Mouse (Mus musculus) neural tube, embryonic 14.5 days (tissue): ENCODE results near the gene Cgnl1. TPM values are rescaled to one million over a fixed set of nuclear protein-coding genes. Genes with fewer than 3 reads are reported as not detected.

Experiments used
- ATAC-seq: fragments of 200-750 bp; cut with Nextera tagmentation; 2 replicates; pipeline ENCODE4 v1.8.0; 2017; ENCODE audit warnings: low read depth, mild to moderate bottlenecking, moderate TSS enrichment, moderate library complexity
- H3K27ac ChIP-seq: fragments of 300-500 bp; sonication (generic); 2 replicates; pipeline ENCODE4 v1.5.1; 2014; ENCODE audit warnings: low read depth, mild to moderate bottlenecking, control low read depth, low read length, moderate library complexity, mixed read lengths
- H3K27me3 ChIP-seq: fragments of 300-500 bp; sonication (generic); 2 replicates; pipeline ENCODE4 v1.6.1; 2014; ENCODE audit warnings: low read length; ENCODE audit not compliant: control insufficient read depth, insufficient read depth
- H3K36me3 ChIP-seq: fragments of 300-500 bp; sonication (generic); 2 replicates; pipeline ENCODE4 v1.6.1; 2014; ENCODE audit warnings: low read length, mixed read lengths; ENCODE audit not compliant: control insufficient read depth, insufficient read depth
- H3K4me1 ChIP-seq: fragments of 300-500 bp; sonication (generic); 2 replicates; pipeline ENCODE4 v1.6.1; 2014; ENCODE audit warnings: low read length; ENCODE audit not compliant: control insufficient read depth, insufficient read depth
- H3K4me2 ChIP-seq: fragments of 300-500 bp; sonication (generic); 2 replicates; pipeline ENCODE4 v1.6.1; 2014; ENCODE audit warnings: mild to moderate bottlenecking, low read depth, low read length, control low read depth
- H3K4me3 ChIP-seq: fragments of 300-500 bp; sonication (generic); 2 replicates; pipeline ENCODE4 v1.5.1; 2014; ENCODE audit warnings: low read depth, low read length, control low read depth, mixed read lengths
- H3K9ac ChIP-seq: fragments of 300-500 bp; sonication (generic); replicated peaks from 2 replicates; pipeline ENCODE4 v1.6.1; 2014; ENCODE audit warnings: low read depth, mild to moderate bottlenecking, control low read depth, low read length, mixed read lengths
- H3K9me3 ChIP-seq: fragments of 300-500 bp; sonication (generic); 2 replicates; pipeline ENCODE4 v1.6.1; 2016; ENCODE audit warnings: low read length; ENCODE audit not compliant: control insufficient read depth
- WGBS: fragments of 180-500 bp; shearing (Covaris S2); extraction: QIAGEN DNeasy Blood & Tissue Kit; methylation state at CpG from one replicate; pipeline ENCODE4 v1.1.7; 2014; 5-methylcytosine and 5-hydroxymethylcytosine counted together
- polyA plus RNA-seq: library from polyadenylated mRNA; unstranded; fragments of >200 nt; fragmentation: Nextera tagmentation; extraction: Ambion mirVana; gene quantifications from 2 replicates; pipeline ENCODE4 v1.2.1, GENCODE M21; 2014

Gene Cgnl1
- 2.5 and 6.1 TPM in 2 replicates for polyA plus RNA-seq

DNA sequence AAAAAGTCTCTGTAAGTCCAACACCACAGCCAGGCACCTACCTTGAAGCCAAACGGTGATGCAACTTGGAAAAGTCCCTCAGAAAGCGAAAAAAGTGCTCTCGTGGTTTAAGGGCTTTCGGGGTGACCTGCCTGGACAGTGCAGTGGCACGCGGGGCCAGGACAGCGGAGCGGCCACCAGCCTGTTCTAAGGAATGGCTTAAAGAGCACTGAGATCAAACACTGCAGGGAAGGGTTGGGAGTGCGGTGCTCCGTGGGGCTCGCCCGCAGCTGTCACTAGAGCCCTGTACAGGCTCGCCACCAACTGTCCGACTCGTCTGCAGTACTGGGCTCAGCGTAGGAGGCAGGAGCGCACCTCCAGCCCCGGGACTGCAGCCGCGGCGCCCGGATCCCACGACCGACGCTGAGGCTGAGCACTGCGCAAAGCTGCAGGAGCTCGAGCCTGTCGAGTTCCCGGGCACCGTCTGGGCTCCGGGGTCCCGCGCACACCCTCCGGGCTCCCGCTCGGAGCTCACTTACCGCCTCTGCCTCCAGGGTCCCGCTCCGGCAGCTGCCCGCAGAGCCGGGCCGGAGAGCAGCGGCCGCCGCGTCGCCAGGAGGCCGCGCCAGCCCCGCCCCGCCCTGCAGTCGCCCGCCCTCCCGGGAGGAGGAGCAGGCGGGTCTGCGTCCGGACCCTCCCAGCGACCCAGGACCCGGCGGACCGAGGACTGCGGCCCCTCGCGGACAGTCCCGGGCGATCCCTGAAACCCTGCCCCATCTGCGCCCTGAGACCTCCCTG, at the start of gene Cgnl1:
Gene Cgnl1 (minus strand): TSS at position 612 of the 777 bp plus-strand sequence.
- WGBS: 1% methylated on average over 62 of the region's 67 CpGs
- no peaks in the 10 kb centered on the region for H3K9me3 ChIP-seq
- H3K4me1 ChIP-seq: 0 out of 2 replicates have a peak, but pooled peaks cover 3% of the 10 kb centered on the region
- peaks cover 11% of the 10 kb centered on the region for H3K27me3 ChIP-seq
- H3K9ac ChIP-seq: peak within 1 kb of the TSS; percentile 60
- H3K27ac ChIP-seq: no peak within 1 kb of the TSS
- ATAC-seq: peak; percentile 90
- H3K4me3 ChIP-seq: peak within 1 kb of the TSS; percentile 56
- H3K4me2 ChIP-seq: peak within 1 kb of the TSS; percentile 83
- no peaks in the 10 kb centered on the region for H3K36me3 ChIP-seq

- Histone ChIP-seq H3K36me3 (no peaks in the 10 kb centered on the region), H3K9ac (no peak overlapping the region), H3K9me3 (no peaks in the 10 kb centered on the region), H3K27me3 (no peaks in the 10 kb centered on the region), H3K4me1 (no peaks in the 10 kb centered on the region), H3K27ac (no peak overlapping the region), H3K4me3 (no peak overlapping the region), H3K4me2 (no peak overlapping the region)
- no peak for ATAC-seq
- 88% methylated on average over 7 of the region's 7 CpGs for WGBS
Observed at GRCm38 (mm10) chr9:71818453-71818852, 47.1 kb upstream of the Cgnl1 start.

DNA sequence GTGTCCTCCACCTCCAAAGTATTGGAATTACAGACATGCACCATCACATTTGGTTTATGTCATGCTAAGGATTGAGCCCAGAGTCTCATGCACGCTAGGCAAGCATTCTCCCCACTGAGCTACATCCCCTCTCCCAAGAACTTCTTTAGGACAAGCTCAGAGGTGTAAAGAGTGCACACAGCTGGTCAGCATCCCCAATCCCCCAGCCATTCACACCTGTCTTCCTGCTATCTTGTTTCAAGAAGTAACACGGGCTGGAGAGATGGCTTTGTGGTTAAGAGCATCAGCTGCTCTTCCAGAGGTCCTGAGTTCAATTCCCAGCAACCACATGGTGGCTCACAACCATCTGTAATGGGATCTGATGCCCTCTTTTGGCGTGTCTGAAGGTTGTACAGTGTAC, 44.7 kb upstream of the Cgnl1 start:
- Histone ChIP-seq H3K4me1 (no peaks in the 10 kb centered on the region), H3K27ac (no peak overlapping the region), H3K9ac (no peak overlapping the region), H3K4me2 (no peak overlapping the region), H3K27me3 (no peaks in the 10 kb centered on the region), H3K9me3 (no peaks in the 10 kb centered on the region), H3K4me3 (no peak overlapping the region), H3K36me3 (no peaks in the 10 kb centered on the region)
- 80% methylated on average over 3 of the region's 3 CpGs for WGBS
- no peak for ATAC-seq

- Histone ChIP-seq H3K36me3 (no peaks in the 10 kb centered on the region), H3K27ac (no peak overlapping the region), H3K4me3 (no peak overlapping the region), H3K9me3 (no peaks in the 10 kb centered on the region), H3K4me1 (no peaks in the 10 kb centered on the region), H3K27me3 (no peaks in the 10 kb centered on the region), H3K4me2 (no peak overlapping the region), H3K9ac (no peak overlapping the region)
- no peak for ATAC-seq
- 86% methylated on average over 3 of the region's 3 CpGs for WGBS
Observed at GRCm38 (mm10) chr9:71813565-71813964, 42.2 kb upstream of the Cgnl1 start.

GRCm38 (mm10) chr9:71812914-71813313, 41.5 kb upstream of the Cgnl1 start:
- no peak overlapping the region for H3K27ac ChIP-seq
- H3K27me3 ChIP-seq: no peaks in the 10 kb centered on the region
- no peaks in the 10 kb centered on the region for H3K9me3 ChIP-seq
- no peaks in the 10 kb centered on the region for H3K4me1 ChIP-seq
- no peaks in the 10 kb centered on the region for H3K36me3 ChIP-seq
- H3K4me3 ChIP-seq: no peak overlapping the region
- H3K4me2 ChIP-seq: no peak overlapping the region
- H3K9ac ChIP-seq: no peak overlapping the region
- ATAC-seq: no peak
- WGBS: 38% methylated on average over 4 of the region's 4 CpGs

- Histone ChIP-seq H3K27ac (no peak overlapping the region), H3K36me3 (no peaks in the 10 kb centered on the region), H3K9me3 (no peaks in the 10 kb centered on the region), H3K27me3 (no peaks in the 10 kb centered on the region), H3K4me1 (no peaks in the 10 kb centered on the region), H3K4me2 (no peak overlapping the region), H3K9ac (no peak overlapping the region), H3K4me3 (no peak overlapping the region)
- ATAC-seq: no peak
- 38% methylated on average over 4 of the region's 4 CpGs for WGBS
Observed at GRCm38 (mm10) chr9:71812402-71812801, 41.0 kb upstream of the Cgnl1 start.

DNA sequence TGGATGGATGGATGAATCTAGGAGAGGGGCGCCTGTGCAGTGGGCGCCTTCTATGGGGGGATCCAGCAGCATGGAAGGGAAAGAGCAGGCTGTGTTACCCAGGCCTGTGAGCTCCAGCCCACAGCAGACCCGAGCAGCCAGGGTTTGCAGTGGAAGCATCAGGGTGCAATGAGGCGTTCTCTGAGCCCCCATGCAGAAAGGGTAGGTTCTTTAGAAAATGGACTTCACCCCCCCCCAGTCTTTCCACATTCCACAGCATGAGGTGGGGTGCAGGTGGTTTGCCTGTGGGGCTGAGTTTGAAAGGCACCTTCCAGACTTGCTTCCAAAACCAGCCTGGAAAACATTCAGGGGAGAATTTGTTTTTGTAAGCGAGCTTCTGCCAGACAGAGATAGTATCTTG, 40.0 kb upstream of the Cgnl1 start:
- no peaks in the 10 kb centered on the region for H3K9me3 ChIP-seq
- no peak for ATAC-seq
- H3K4me2 ChIP-seq: no peak overlapping the region
- H3K36me3 ChIP-seq: no peaks in the 10 kb centered on the region
- H3K4me3 ChIP-seq: no peak overlapping the region
- H3K27ac ChIP-seq: no peak overlapping the region
- no peak overlapping the region for H3K9ac ChIP-seq
- H3K4me1 ChIP-seq: no peaks in the 10 kb centered on the region
- H3K27me3 ChIP-seq: no peaks in the 10 kb centered on the region
- WGBS: 76% methylated on average over 5 of the region's 5 CpGs

DNA sequence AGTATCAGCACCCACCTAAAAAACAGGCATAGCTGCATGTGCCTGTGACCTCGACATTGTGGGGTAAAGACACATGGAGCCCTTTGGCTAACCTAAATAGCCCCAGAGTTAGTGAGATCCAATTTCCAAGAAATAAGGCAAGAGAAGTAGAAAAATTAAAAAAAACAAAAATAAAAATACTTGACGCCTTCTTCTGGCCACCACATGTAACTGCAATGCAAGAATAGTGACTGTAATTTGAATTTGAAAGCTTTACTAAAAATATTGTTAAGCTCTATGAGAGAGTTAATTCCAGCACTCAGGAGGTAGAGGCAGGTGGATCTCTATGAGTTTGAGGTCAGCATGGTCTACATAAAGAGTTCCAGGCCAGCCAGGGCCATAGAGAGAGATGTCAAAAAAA, 39.3 kb upstream of the Cgnl1 start:
- Histone ChIP-seq H3K27ac (no peak overlapping the region), H3K36me3 (no peaks in the 10 kb centered on the region), H3K27me3 (no peaks in the 10 kb centered on the region), H3K9me3 (no peaks in the 10 kb centered on the region), H3K4me1 (no peaks in the 10 kb centered on the region), H3K9ac (no peak overlapping the region), H3K4me3 (no peak overlapping the region), H3K4me2 (no peak overlapping the region)
- ATAC-seq: no peak
- 86% methylated on average over 2 of the region's 2 CpGs for WGBS

DNA sequence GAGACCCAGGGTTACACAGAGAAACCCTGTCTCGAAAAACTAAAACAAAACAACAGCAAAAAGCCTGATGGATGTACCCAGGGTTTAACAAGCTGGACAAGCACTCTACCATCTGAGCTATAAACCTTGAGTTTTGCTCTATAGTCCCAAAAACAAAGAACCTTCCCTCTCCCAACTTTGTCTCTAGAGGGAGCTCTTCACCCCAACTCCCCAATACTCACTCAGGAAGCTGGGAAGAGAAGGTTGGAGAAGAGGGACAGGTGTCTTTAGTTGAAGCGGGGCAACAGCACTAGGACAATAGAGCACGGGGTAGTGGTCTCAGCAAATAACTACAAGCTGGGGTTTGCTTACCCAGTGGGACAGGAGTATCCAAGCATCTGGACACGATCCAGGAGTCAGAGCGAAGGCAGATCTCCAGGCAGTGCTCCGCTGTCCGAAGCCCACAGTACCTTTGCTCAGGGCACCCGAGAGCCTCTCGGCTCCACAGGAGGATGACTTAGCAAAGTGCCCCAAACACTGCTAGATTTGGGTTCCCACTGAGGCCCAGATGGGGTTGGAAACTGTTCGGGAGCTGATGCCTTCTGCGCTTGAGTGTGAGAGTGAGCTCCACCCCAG, 37.3 kb upstream of the Cgnl1 start:
- no peak overlapping the region for H3K9ac ChIP-seq
- WGBS: 38% methylated on average over 11 of the region's 11 CpGs
- H3K4me2 ChIP-seq: no peak overlapping the region

More for the DNA sequence above, 37.3 kb upstream of the Cgnl1 start:
- no peaks in the 10 kb centered on the region for H3K27me3 ChIP-seq
- H3K36me3 ChIP-seq: no peaks in the 10 kb centered on the region
- H3K27ac ChIP-seq: no peak overlapping the region
- no peaks in the 10 kb centered on the region for H3K9me3 ChIP-seq
- no peak overlapping the region for H3K4me3 ChIP-seq
- ATAC-seq: no peak
- no peaks in the 10 kb centered on the region for H3K4me1 ChIP-seq
